Mouse (Mus musculus): ENCODE results near the gene Pepd.

The Pepd gene

GRCm38 (mm10) chr7:35027801-35028420 lies 115.7 kb downstream of the Pepd start:
- DNase-seq (ENCODE audit: low read depth): no peak

- DNase-seq (ENCODE audit: low read depth): no peak
Observed at GRCm38 (mm10) chr7:35028559-35028958, 116.4 kb downstream of the Pepd start.

- DNase-seq (ENCODE audit: low read depth): no peak
Observed at GRCm38 (mm10) chr7:35029228-35029627, 117.0 kb downstream of the Pepd start.

GRCm38 (mm10) chr7:35029648-35030047 lies 117.5 kb downstream of the Pepd start:
- no peak for DNase-seq (ENCODE audit: low read depth)

GRCm38 (mm10) chr7:35030567-35030966 lies 118.4 kb downstream of the Pepd start:
- DNase-seq (ENCODE audit: low read depth): no peak

- peak; percentile 20 for DNase-seq (ENCODE audit: low read depth)
Observed at GRCm38 (mm10) chr7:35035141-35035553, 123.0 kb downstream of the Pepd start.

GRCm38 (mm10) chr7:35035565-35035964 lies 123.4 kb downstream of the Pepd start:
- DNase-seq (ENCODE audit: low read depth): no peak

- DNase-seq (ENCODE audit: low read depth): peak; percentile 82
Observed at GRCm38 (mm10) chr7:35036266-35036731, 124.1 kb downstream of the Pepd start.

- DNase-seq (ENCODE audit: low read depth): no peak
Observed at GRCm38 (mm10) chr7:35037408-35037807, 125.2 kb downstream of the Pepd start.

GRCm38 (mm10) chr7:35040176-35040972 lies 128.2 kb downstream of the Pepd start:
- no peak for DNase-seq (ENCODE audit: low read depth)

- DNase-seq (ENCODE audit: low read depth): peak; percentile 74
Observed at GRCm38 (mm10) chr7:35041286-35042208, 129.4 kb downstream of the Pepd start.

GRCm38 (mm10) chr7:35042209-35042554 lies 130.0 kb downstream of the Pepd start:
- no peak for DNase-seq (ENCODE audit: low read depth)

- DNase-seq (ENCODE audit: low read depth): peak; percentile 76
Observed at GRCm38 (mm10) chr7:35042759-35043217, 130.6 kb downstream of the Pepd start.

- DNase-seq (ENCODE audit: low read depth): no peak
Observed at GRCm38 (mm10) chr7:35043266-35043817, 131.2 kb downstream of the Pepd start.

GRCm38 (mm10) chr7:35044719-35045118 lies 132.5 kb downstream of the Pepd start:
- no peak for DNase-seq (ENCODE audit: low read depth)

GRCm38 (mm10) chr7:35046091-35046490 lies 133.9 kb downstream of the Pepd start:
- no peak for DNase-seq (ENCODE audit: low read depth)

GRCm38 (mm10) chr7:35050540-35050939 lies 138.4 kb downstream of the Pepd start:
- no peak for DNase-seq (ENCODE audit: low read depth)

GRCm38 (mm10) chr7:35053161-35053560 lies 141.0 kb downstream of the Pepd start:
- DNase-seq (ENCODE audit: low read depth): no peak

GRCm38 (mm10) chr7:35054286-35054685 lies 142.1 kb downstream of the Pepd start:
- DNase-seq (ENCODE audit: low read depth): peak; percentile 56

- peak; percentile 48 for DNase-seq (ENCODE audit: low read depth)
Observed at GRCm38 (mm10) chr7:35054977-35055618, 142.9 kb downstream of the Pepd start.

All from NIH3T3 (cell line).